Mouse (Mus musculus) neural tube, embryonic 11.5 days (tissue): ENCODE measurements around the gene Gimd1. TPM values are rescaled to one million over a fixed set of nuclear protein-coding genes. Genes with fewer than 3 reads are reported as not detected.
A peak's percentile ranks its signal among the peaks of the same experiment; 100 is the strongest.

Experiments
- ATAC-seq: fragments of 200-750 bp; cut with Nextera tagmentation; 2 replicates; pipeline ENCODE4 v1.8.0; 2017; ENCODE audit warnings: moderate number of reproducible peaks, mild to moderate bottlenecking, moderate TSS enrichment, moderate library complexity; ENCODE audit not compliant: insufficient read depth, low FRiP score, low TSS enrichment
- DNase-seq: peaks from one replicate; pipeline ENCODE4 v3.0.0-alpha.2; 2015; ENCODE audit warnings: low spot score
- H3K27ac ChIP-seq: fragments of 300-500 bp; sonication (generic); 2 replicates; pipeline ENCODE4 v1.5.1; 2014; ENCODE audit warnings: low read depth, mild to moderate bottlenecking, low read length
- H3K27me3 ChIP-seq: fragments of 300-500 bp; sonication (generic); 2 replicates; pipeline ENCODE4 v1.6.1; 2014; ENCODE audit warnings: mild to moderate bottlenecking, low read length, mixed read lengths; ENCODE audit not compliant: control insufficient read depth, insufficient read depth
- H3K36me3 ChIP-seq: fragments of 300-500 bp; sonication (generic); 2 replicates; pipeline ENCODE4 v1.6.1; 2014; ENCODE audit warnings: mild to moderate bottlenecking, low read length, moderate library complexity, mixed read lengths; ENCODE audit not compliant: control insufficient read depth, insufficient read depth
- H3K4me1 ChIP-seq: fragments of 300-500 bp; sonication (generic); 2 replicates; pipeline ENCODE4 v1.6.1; 2014; ENCODE audit warnings: low read length, mixed read lengths; ENCODE audit not compliant: control insufficient read depth, insufficient read depth
- H3K4me2 ChIP-seq: fragments of 300-500 bp; sonication (generic); 2 replicates; pipeline ENCODE4 v1.6.1; 2014; ENCODE audit warnings: low read depth, mild to moderate bottlenecking, moderate library complexity
- H3K4me3 ChIP-seq: fragments of 300-500 bp; sonication (generic); 2 replicates; pipeline ENCODE4 v1.5.1; 2014; ENCODE audit warnings: low read depth, low read length
- H3K9ac ChIP-seq: fragments of 300-500 bp; sonication (generic); 2 replicates; pipeline ENCODE4 v1.6.1; 2014; ENCODE audit warnings: mild to moderate bottlenecking, low read length
- H3K9me3 ChIP-seq: fragments of 300-500 bp; sonication (generic); 2 replicates; pipeline ENCODE4 v1.6.1; 2016; ENCODE audit warnings: low read length; ENCODE audit not compliant: control insufficient read depth
- WGBS: fragments of 180-500 bp; shearing (Covaris S2); extraction: QIAGEN DNeasy Blood & Tissue Kit; methylation state at CpG from one replicate; pipeline ENCODE4 v1.1.7; 2014; 5-methylcytosine and 5-hydroxymethylcytosine counted together
- polyA plus RNA-seq: library from polyadenylated mRNA; unstranded; fragments of >200 nt; fragmentation: Nextera tagmentation; extraction: Ambion mirVana; gene quantifications from 2 replicates; pipeline ENCODE4 v1.2.1, GENCODE M21; 2014

Gene Gimd1
- polyA plus RNA-seq, 1 experiment from 2014 or later: not detected

DNA sequence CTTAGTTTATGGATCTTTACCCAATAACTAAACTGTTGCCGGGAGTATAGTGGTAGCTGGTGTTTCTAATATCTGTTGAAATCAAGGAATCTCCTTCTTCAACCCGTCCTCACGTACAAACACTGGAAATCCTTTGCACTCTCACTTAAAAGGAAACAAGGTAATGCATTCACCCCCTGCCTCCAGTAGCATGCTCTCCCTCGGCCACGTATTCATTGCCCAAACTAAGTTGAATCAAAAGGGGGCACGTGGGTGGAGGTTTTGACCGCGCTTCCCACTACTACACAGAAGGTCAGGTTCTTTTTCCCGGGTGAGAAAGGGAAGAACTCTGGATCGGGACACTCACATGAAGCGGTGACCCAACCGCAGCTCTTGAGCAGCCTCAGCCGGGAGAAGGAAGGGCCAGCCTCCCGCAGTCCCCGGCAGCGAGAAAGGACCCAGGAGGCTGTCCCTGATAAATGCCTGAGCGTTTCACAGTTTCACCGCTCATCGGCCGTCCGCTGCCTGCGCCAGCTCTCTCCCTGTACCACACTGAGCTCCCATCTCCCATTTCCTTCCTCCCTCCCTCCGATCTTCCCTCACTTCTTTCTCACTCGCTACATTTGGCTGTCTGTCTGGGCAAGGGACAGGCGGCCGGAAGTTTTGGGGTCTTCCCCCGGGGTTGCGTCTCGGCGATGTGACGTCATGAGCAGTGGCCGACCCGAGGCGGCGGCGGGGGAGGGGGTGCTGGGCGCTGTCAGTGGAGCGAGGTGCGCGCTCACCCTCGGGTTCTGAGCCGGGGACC, 54.0 kb downstream of the Gimd1 start, which contains the start of gene Tbck:
Gene Tbck (plus strand): TSS at position 698 of the 784 bp plus-strand sequence.
- H3K9me3 ChIP-seq: no peaks in the 10 kb centered on the region
- peak within 1 kb of the TSS; percentile 87 for H3K4me3 ChIP-seq
- H3K4me1 ChIP-seq: no peaks in the 10 kb centered on the region
- peak; percentile 97 for ATAC-seq
- H3K9ac ChIP-seq: peak within 1 kb of the TSS; percentile 94
- H3K27ac ChIP-seq: peak within 1 kb of the TSS; percentile 76
- peak; percentile 94 for DNase-seq
- H3K27me3 ChIP-seq: no peaks in the 10 kb centered on the region
- H3K36me3 ChIP-seq: no peaks in the 10 kb centered on the region
- H3K4me2 ChIP-seq: peak within 1 kb of the TSS; percentile 42
- WGBS: under 1% methylated on average over 42 of the region's 42 CpGs

GRCm38 (mm10) chr3:132684231-132684928, 54.8 kb downstream of the Gimd1 start, which contains the start of gene Aimp1:
TSS of gene Aimp1 (minus strand) at chr3:132684370.
- Histone ChIP-seq H3K9me3 (no peaks in the 10 kb centered on the region), H3K4me3 (peak within 1 kb of the TSS; percentile 87), H3K27me3 (no peaks in the 10 kb centered on the region), H3K4me2 (peak within 1 kb of the TSS; percentile 42), H3K36me3 (no peaks in the 10 kb centered on the region), H3K4me1 (no peaks in the 10 kb centered on the region), H3K27ac (peak within 1 kb of the TSS; percentile 76), H3K9ac (peak within 1 kb of the TSS; percentile 94)
- ATAC-seq (no peak), DNase-seq (no peak)
- WGBS: 2% methylated on average over 27 of the region's 27 CpGs

Other genes with a start within 250 kb of the Gimd1 start
- 23.5 and 23.9 TPM in 2 replicates for gene Tbck, start 54.3 kb downstream of the Gimd1 start, polyA plus RNA-seq
- gene Aimp1, start 54.5 kb downstream of the Gimd1 start, polyA plus RNA-seq: 77.6 and 86.0 TPM in 2 replicates